9 mouse cellular contexts compared by ENCODE assay signal in the genomic region with DNA sequence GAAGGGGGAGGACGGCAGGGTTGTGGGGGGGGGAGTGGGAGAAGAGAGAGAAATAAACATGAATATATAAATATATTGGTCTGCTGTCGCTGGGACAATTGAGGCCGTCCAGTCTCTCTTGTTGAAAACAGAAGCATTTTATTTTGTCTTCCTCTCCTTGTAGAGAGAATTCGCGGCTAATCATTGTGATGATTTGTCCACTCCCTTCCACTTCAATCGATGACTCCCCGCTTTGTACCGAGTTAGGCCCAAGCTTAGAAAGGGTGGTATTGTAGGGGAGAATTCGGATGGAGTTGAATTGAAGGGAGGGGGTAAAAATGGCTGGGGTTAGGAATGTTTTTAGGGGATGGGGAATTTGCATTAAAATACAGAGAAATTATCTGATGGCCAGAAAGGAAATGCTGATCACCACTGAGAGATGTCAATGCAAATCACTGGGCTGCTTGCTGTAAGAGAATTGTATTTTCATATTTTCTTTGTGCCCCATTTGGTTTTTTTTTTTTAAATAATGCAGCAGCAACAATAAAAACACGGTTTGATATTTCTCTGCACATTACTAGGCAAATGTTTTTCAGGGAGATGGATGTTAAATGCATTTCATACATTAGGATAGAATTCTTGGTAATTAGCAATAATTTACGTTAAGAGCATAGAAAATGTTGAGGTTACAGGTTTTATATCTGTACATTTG. TPM values are rescaled to one million over a fixed set of nuclear protein-coding genes. Genes with fewer than 3 reads are reported as not detected.
DNase-seq lines count a peak whose midpoint lies in the region; ATAC-seq and TF ChIP-seq lines count a peak whose summit lies in the region.
"Had no signal": no experiment of that assay in that cellular context is flagged by ENCODE, and none has a peak within 500 bp of the region (broad histone marks: within the 10 kb centered on the region; RNA-seq: fewer than 3 reads in every experiment).

No protein-coding gene starts in this region.

- peaks cover 22% of the 10 kb centered on the region for H3K27me3 ChIP-seq in kidney, embryonic 14.5 days (ENCODE audit: control insufficient read depth, insufficient read depth, low read length)
- H3K27me3 ChIP-seq in hindbrain, embryonic 13.5 days = no peaks in the 10 kb centered on the region
- H3K27me3 ChIP-seq in midbrain, embryonic 12.5 days = no peaks in the 10 kb centered on the region

- peak overlapping the region; percentile 87 for H3K4me2 ChIP-seq in kidney, embryonic 14.5 days (replicated peaks; ENCODE audit: low read depth, low read length)
- peak overlapping the region; percentile 99 for H3K4me2 ChIP-seq in hindbrain, embryonic 13.5 days
- peak overlapping the region; percentile 96 for H3K4me2 ChIP-seq in midbrain, embryonic 12.5 days (replicated peaks)

- H3K27ac ChIP-seq in kidney, embryonic 14.5 days (ENCODE audit: low read depth, low read length) = no peak overlapping the region
- peak overlapping the region; percentile 49; the same call in 1 of the 2 replicates for H3K27ac ChIP-seq in cortical plate, adult 2 months (ENCODE audit: insufficient read depth, low read length)
- H3K27ac ChIP-seq in hindbrain, embryonic 13.5 days = peak overlapping the region; percentile 100
- H3K27ac ChIP-seq in midbrain, embryonic 12.5 days (replicated peaks) = peak overlapping the region; percentile 96

- H3K9ac ChIP-seq in kidney, embryonic 14.5 days (ENCODE audit: low read depth, low read length) = peak overlapping the region; percentile 63; the same call in 1 of the 2 replicates
- H3K9ac ChIP-seq in hindbrain, embryonic 13.5 days = peak overlapping the region; percentile 99
- H3K9ac ChIP-seq in midbrain, embryonic 12.5 days (replicated peaks) = peak overlapping the region; percentile 79

- H3K4me3 ChIP-seq in kidney, embryonic 14.5 days (ENCODE audit: low read length) = peak overlapping the region; percentile 50
- H3K4me3 ChIP-seq in cortical plate, adult 2 months (ENCODE audit: insufficient read depth, low read length) = peak overlapping the region; percentile 89
- H3K4me3 ChIP-seq in hindbrain, embryonic 13.5 days = peak overlapping the region; percentile 86
- peak overlapping the region; percentile 67 for H3K4me3 ChIP-seq in midbrain, embryonic 12.5 days

- TF ChIP-seq CTCF in cortical plate, adult 2 months (IDR thresholded peaks at IDR 0.05; ENCODE audit: extremely low read depth, insufficient read depth, low read length) = no peak

- 0 out of 2 replicates have a peak, but pooled peaks cover 9% of the 10 kb centered on the region for H3K4me1 ChIP-seq in kidney, embryonic 14.5 days (ENCODE audit: control insufficient read depth, insufficient read depth, low read length)
- H3K4me1 ChIP-seq in cortical plate, adult 2 months (ENCODE audit: control insufficient read depth, insufficient read depth, low read length) = peaks cover 9% of the 10 kb centered on the region
- peaks cover 47% of the 10 kb centered on the region for H3K4me1 ChIP-seq in hindbrain, embryonic 13.5 days (replicated peaks)
- peaks cover 39% of the 10 kb centered on the region for H3K4me1 ChIP-seq in midbrain, embryonic 12.5 days

- ATAC-seq in kidney, embryonic 14.5 days (ENCODE audit: low FRiP score, low TSS enrichment) = no peak
- no peak for ATAC-seq in hindbrain, embryonic 13.5 days (ENCODE audit: low FRiP score)
- no peak for ATAC-seq in midbrain, embryonic 12.5 days (ENCODE audit: low FRiP score, low read depth)
- no peak for ATAC-seq in frontal cortex, adult (ENCODE audit: low TSS enrichment)

- no peak for DNase-seq in kidney, postnatal 10 days
- DNase-seq in left cerebral cortex, adult 8-10 months (ENCODE audit: low spot score in 2 of 2) = no peak
- DNase-seq in urinary bladder, postnatal 25 days (ENCODE audit: low spot score) = no peak

- no peaks in the 10 kb centered on the region for H3K36me3 ChIP-seq in kidney, embryonic 14.5 days (ENCODE audit: control insufficient read depth, insufficient read depth, low read length)
- peaks cover 22% of the 10 kb centered on the region for H3K36me3 ChIP-seq in hindbrain, embryonic 13.5 days
- peaks cover 26% of the 10 kb centered on the region for H3K36me3 ChIP-seq in midbrain, embryonic 12.5 days

- no peak for TF ChIP-seq POLR2A in cortical plate, adult 2 months (IDR thresholded peaks at IDR 0.05; ENCODE audit: extremely low read depth, insufficient read depth, low read length)

- H3K9me3 ChIP-seq in kidney, embryonic 14.5 days (ENCODE audit: control insufficient read depth, low read length) = no peaks in the 10 kb centered on the region
- H3K9me3 ChIP-seq in hindbrain, embryonic 13.5 days = no peaks in the 10 kb centered on the region
- H3K9me3 ChIP-seq in midbrain, embryonic 12.5 days = no peaks in the 10 kb centered on the region

- 25% methylated on average over 11 of the region's 11 CpGs for WGBS in kidney, embryonic 14.5 days
- 11% methylated on average over 11 of the region's 11 CpGs for WGBS in hindbrain, embryonic 13.5 days
- 12% methylated on average over 11 of the region's 11 CpGs for WGBS in midbrain, embryonic 12.5 days

RNA-seq across cellular contexts. Expression of a gene that starts 4.7 kb away (rescaled TPM):
- polyA plus RNA-seq in kidney, embryonic 14.5 days (2014; fragmentation: Nextera tagmentation; extraction: Ambion mirVana) = 2.6 and 2.8 TPM in 2 replicates
- polyA plus RNA-seq in cortical plate, adult 2 months (2012; rRNA removed) = 62.8 and 64.1 TPM in 2 replicates
- 116 and 129 TPM in 2 replicates for polyA plus RNA-seq in hindbrain, embryonic 13.5 days (2015; fragmentation: Nextera tagmentation; extraction: Ambion mirVana)
- 66.0 and 67.3 TPM in 2 replicates for polyA plus RNA-seq in midbrain, embryonic 12.5 days (2016; fragmentation: Nextera tagmentation; extraction: Ambion mirVana)
- total RNA-seq in left cerebral cortex, adult 8-10 months (2022) = 10 to 100 TPM; 86.5 to 98.6 (median 91.1) TPM

RNA-seq across cellular contexts. Expression of a gene that starts 7.7 kb away (rescaled TPM):
- polyA plus RNA-seq in kidney, embryonic 14.5 days (2014; fragmentation: Nextera tagmentation; extraction: Ambion mirVana) = not detected in 2 replicates
- 1.2 and 1.6 TPM in 2 replicates for polyA plus RNA-seq in cortical plate, adult 2 months (2012; rRNA removed)
- 0.23 TPM in 1 of 2 replicates, not detected in the other for polyA plus RNA-seq in hindbrain, embryonic 13.5 days (2015; fragmentation: Nextera tagmentation; extraction: Ambion mirVana)
- not detected in 2 replicates for polyA plus RNA-seq in midbrain, embryonic 12.5 days (2016; fragmentation: Nextera tagmentation; extraction: Ambion mirVana)
- total RNA-seq in left cerebral cortex, adult 8-10 months (2022) = 1 to 10 TPM in 3 of 4 experiments, under 1 TPM in 1; 0.78 to 2.8 (median 1.2) TPM
- total RNA-seq: ES-E14 had no signal

Comparison
In these comparisons a context has a peak if more than half of its experiments do, and no peak if none do; other contexts are left out.
1. RNA of a gene that starts 4.7 kb away (polyA plus RNA-seq): 116 to 129 TPM in hindbrain, embryonic 13.5 days, 66.0 to 67.3 TPM in midbrain, embryonic 12.5 days and 62.8 to 64.1 TPM in cortical plate, adult 2 months; 2.6 to 2.8 TPM in kidney, embryonic 14.5 days; every median in the first group is over 10 times any median in the second.
2. Peak in every context shown above with its lines, with median percentiles within 50 percentile points of each other: H3K4me2 ChIP-seq, H3K4me3 ChIP-seq and H3K9ac ChIP-seq.